Mouse (Mus musculus): Measurements from ENCODE around the gene Engase. TPM values are rescaled to one million over a fixed set of nuclear protein-coding genes. Genes with fewer than 3 reads are reported as not detected.

Gene Engase
- total RNA-seq (2023) = 5.0 to 6.2 TPM (median 6.0 TPM) in 4 replicates

GRCm38 (mm10) chr11:118476396-118477373 is at the start of gene Engase:
Gene Engase, plus strand, starts transcription at chr11:118476829.

GRCm38 (mm10) chr11:118427986-118428385 is 48.6 kb upstream of the Engase start, which contains the start of gene C1qtnf1:
Gene C1qtnf1, plus strand, starts transcription at chr11:118428203.

Other genes with a start within 250 kb of the Engase start
- 229 to 246 TPM (median 236 TPM) in 4 replicates for gene Cyth1, start 228.2 kb upstream of the Engase start, total RNA-seq (2023)
- 53.8 to 59.3 TPM (median 57.4 TPM) in 4 replicates for gene Usp36, start 186.6 kb upstream of the Engase start, total RNA-seq (2023)
- gene Cep295nl, start 134.3 kb upstream of the Engase start, total RNA-seq (2023) = not detected in 4 replicates
- gene Timp2, start 121.1 kb upstream of the Engase start, total RNA-seq (2023) = 2.3 to 4.6 TPM (median 4.0 TPM) in 4 replicates
- 10.4 to 13.8 TPM (median 11.9 TPM) in 4 replicates for gene Lgals3bp, start 74.7 kb upstream of the Engase start, total RNA-seq (2023)
- gene Cant1, start 57.7 kb upstream of the Engase start, total RNA-seq (2023) = 40.6 to 44.5 TPM (median 43.5 TPM) in 4 replicates
- gene C1qtnf1, start 48.6 kb upstream of the Engase start, total RNA-seq (2023) = 0.23 TPM in 1 of 4 replicates, not detected in the others